Mouse (Mus musculus) bone marrow, adult 2 months (tissue): ENCODE measurements around the gene Ikzf1. TPM values are rescaled to one million over a fixed set of nuclear protein-coding genes. Genes with fewer than 3 reads are reported as not detected.

Experiments used
- H3K27ac ChIP-seq: fragments of 200-500 bp; 2 replicates; pipeline ENCODE4 v1.5.1; 2012; ENCODE audit warnings: low read depth, mild to moderate bottlenecking, control low read depth, inconsistent platforms, low read length; ENCODE audit not compliant: control insufficient read depth, poor library complexity, insufficient read depth
- H3K4me1 ChIP-seq: fragments of 200-500 bp; 2 replicates; pipeline ENCODE4 v1.6.1; 2011; ENCODE audit warnings: low read length; ENCODE audit not compliant: control insufficient read depth, insufficient read depth
- H3K4me3 ChIP-seq: fragments of 200-500 bp; replicated peaks from 2 replicates; pipeline ENCODE3; 2011; ENCODE audit warnings: mild to moderate bottlenecking, low read depth, low read length, control low read depth; ENCODE audit not compliant: control insufficient read depth
- CTCF ChIP-seq: fragments of 200-500 bp; IDR thresholded peaks from 2 replicates; pipeline ENCODE4 v1.5.1; 2011; ENCODE audit warnings: low read length, control low read depth; ENCODE audit not compliant: control insufficient read depth, insufficient read depth
- POLR2A ChIP-seq: fragments of 200-500 bp; IDR thresholded peaks from 2 replicates; pipeline ENCODE4 v1.6.1; 2011; ENCODE audit warnings: low read depth, mild to moderate bottlenecking, control low read depth, low read length, borderline replicate concordance; ENCODE audit not compliant: control insufficient read depth
- WGBS: fragments of 180-500 bp; shearing (Covaris S2); methylation state at CpG from one replicate; pipeline ENCODE4 v1.1.7; 2018; 5-methylcytosine and 5-hydroxymethylcytosine counted together
- polyA plus RNA-seq: library from polyadenylated mRNA; stranded (reverse); fragments of >200 nt; gene quantifications from 2 replicates; pipeline ENCODE4 v1.2.4, GENCODE M21; 2011; ENCODE audit warnings: low replicate concordance; ENCODE audit not compliant: missing spikeins, insufficient read depth, insufficient read length

Ikzf1 gene
- polyA plus RNA-seq, 1 experiment: 38.1 TPM

- Histone ChIP-seq H3K4me3 (no peak overlapping the region), H3K27ac (peak overlapping the region; percentile 54; the same call in 1 of the 2 replicates), H3K4me1 (peaks cover 21% of the 10 kb centered on the region)
- 50% methylated on average over 10 of the region's 10 CpGs for WGBS
- TF ChIP-seq CTCF: no peak
- no peak for TF ChIP-seq POLR2A
Measured at GRCm38 (mm10) chr11:11692558-11693166, 7.9 kb downstream of the Ikzf1 start.

- TF ChIP-seq CTCF (no peak), POLR2A (no peak)
- H3K4me3 ChIP-seq: no peak overlapping the region
- H3K4me1 ChIP-seq: peaks cover 21% of the 10 kb centered on the region
- no peak overlapping the region for H3K27ac ChIP-seq
- WGBS: 78% methylated on average over 3 of the region's 3 CpGs
Measured at GRCm38 (mm10) chr11:11693446-11693845, 8.6 kb downstream of the Ikzf1 start.

- 10% methylated on average over 2 of the region's 2 CpGs for WGBS
- H3K4me3 ChIP-seq: no peak overlapping the region
- H3K27ac ChIP-seq: peak overlapping the region; percentile 40; the same call in 1 of the 2 replicates
- peaks cover 21% of the 10 kb centered on the region for H3K4me1 ChIP-seq
- TF ChIP-seq CTCF (no peak), POLR2A (no peak)
Measured at GRCm38 (mm10) chr11:11694072-11694471, 9.3 kb downstream of the Ikzf1 start.

GRCm38 (mm10) chr11:11694472-11695177 is 9.8 kb downstream of the Ikzf1 start:
- Histone ChIP-seq H3K27ac (peak overlapping the region; percentile 3; the same call in 1 of the 2 replicates), H3K4me1 (peaks cover 21% of the 10 kb centered on the region), H3K4me3 (no peak overlapping the region)
- TF ChIP-seq CTCF: no peak
- no peak for TF ChIP-seq POLR2A
- 47% methylated on average over 6 of the region's 6 CpGs for WGBS

GRCm38 (mm10) chr11:11695211-11695887 is 10.5 kb downstream of the Ikzf1 start:
- 14% methylated on average over 6 of the region's 6 CpGs for WGBS
- H3K4me3 ChIP-seq: no peak overlapping the region
- H3K27ac ChIP-seq: peak overlapping the region; percentile 81
- peaks cover 19% of the 10 kb centered on the region for H3K4me1 ChIP-seq
- TF ChIP-seq POLR2A: no peak
- no peak for TF ChIP-seq CTCF

- TF ChIP-seq POLR2A (no peak), CTCF (no peak)
- peak overlapping the region; percentile 81 for H3K27ac ChIP-seq
- H3K4me3 ChIP-seq: no peak overlapping the region
- 23% methylated on average over 4 of the region's 4 CpGs for WGBS
- peaks cover 18% of the 10 kb centered on the region for H3K4me1 ChIP-seq
Measured at GRCm38 (mm10) chr11:11695907-11696306, 11.1 kb downstream of the Ikzf1 start.

GRCm38 (mm10) chr11:11696814-11697213 is 12.0 kb downstream of the Ikzf1 start:
- WGBS: 55% methylated on average over 3 of the region's 3 CpGs
- Histone ChIP-seq H3K4me3 (no peak overlapping the region), H3K27ac (no peak overlapping the region), H3K4me1 (peaks cover 17% of the 10 kb centered on the region)
- TF ChIP-seq CTCF (no peak), POLR2A (no peak)

- TF ChIP-seq POLR2A (no peak), CTCF (no peak)
- H3K4me3 ChIP-seq: no peak overlapping the region
- H3K27ac ChIP-seq: no peak overlapping the region
- H3K4me1 ChIP-seq: peaks cover 6% of the 10 kb centered on the region
- 77% methylated on average over 6 of the region's 6 CpGs for WGBS
Measured at GRCm38 (mm10) chr11:11701378-11701777, 16.6 kb downstream of the Ikzf1 start.
